8 mouse cellular contexts compared by ENCODE assay signal in the genomic region with DNA sequence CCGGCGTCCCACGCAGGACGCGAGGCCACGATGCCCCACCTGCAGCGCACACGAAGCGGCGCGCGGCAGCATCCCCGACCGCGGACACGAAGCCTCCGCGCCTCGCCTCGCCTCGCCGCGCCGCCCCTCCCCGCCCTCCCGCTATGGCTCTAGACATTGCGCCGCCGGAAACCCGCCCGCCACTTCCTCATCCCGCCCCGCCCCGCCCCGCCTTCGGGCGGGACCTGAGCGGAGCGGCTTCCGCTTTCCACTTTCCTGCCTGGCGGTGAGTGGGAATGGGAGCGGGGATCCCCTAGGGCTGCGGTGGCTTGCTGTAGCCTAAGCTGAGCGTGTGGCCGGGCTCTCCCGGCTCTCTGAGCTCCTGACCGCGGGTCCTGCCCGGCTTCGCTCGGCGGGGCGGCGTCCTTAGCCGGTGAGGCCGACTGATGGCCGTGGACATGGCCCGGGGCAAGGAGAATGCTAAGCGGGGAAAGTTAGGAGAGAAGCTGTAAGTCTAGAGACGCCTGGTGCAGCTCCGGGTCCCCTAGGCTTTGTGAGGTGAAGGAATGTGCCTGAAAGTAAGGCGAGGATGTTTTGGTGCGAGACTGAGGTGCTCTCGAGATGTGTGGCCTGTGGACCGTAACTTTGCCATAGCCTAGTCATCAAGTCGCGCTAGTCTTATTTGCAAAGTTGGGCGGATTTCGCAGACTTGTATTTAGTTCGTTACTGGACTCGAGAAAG. TPM values are rescaled to one million over a fixed set of nuclear protein-coding genes. Genes with fewer than 3 reads are reported as not detected.
DNase-seq lines count a peak whose midpoint lies in the region; ATAC-seq lines count a peak whose summit lies in the region.

Gene Smim15, plus strand, starts transcription at position 225 of the 720 bp plus-strand sequence.

- H3K4me3 ChIP-seq in hindbrain, embryonic 15.5 days, result peak within 1 kb of the TSS; percentile 100

- peak within 1 kb of the TSS; percentile 96 for H3K9ac ChIP-seq in hindbrain, embryonic 15.5 days

- peak; percentile 98 for ATAC-seq in hindbrain, embryonic 15.5 days (ENCODE audit: low FRiP score, low read depth)

- WGBS in hindbrain, embryonic 15.5 days, result under 1% methylated on average over 71 of the region's 71 CpGs

- H3K36me3 ChIP-seq in hindbrain, embryonic 15.5 days, result no peaks in the 10 kb centered on the region; the same call in 1 of the 2 replicates

- H3K4me2 ChIP-seq in hindbrain, embryonic 15.5 days, result peak within 1 kb of the TSS; percentile 71

- peak within 1 kb of the TSS; percentile 93 for H3K27ac ChIP-seq in hindbrain, embryonic 15.5 days (replicated peaks)

- H3K9me3 ChIP-seq in hindbrain, embryonic 15.5 days, result no peaks in the 10 kb centered on the region

- peak; percentile 97 for DNase-seq in ZHBTc4 (ENCODE audit: low read depth, low spot score)
- peak; percentile 70 to 88 for DNase-seq in cerebellum, postnatal 4 days (ENCODE audit: low spot score in 2 of 2)
- peak; percentile 85 for DNase-seq in gastrocnemius, adult 18-20 months (ENCODE audit: low spot score)
- peak; percentile 76 for DNase-seq in left cerebral cortex, adult 11 months (ENCODE audit: low spot score)
- peak; percentile 94 for DNase-seq in lung, postnatal 36 days
- DNase-seq in retina, embryonic 14.5 days (ENCODE audit: low spot score), result peak; percentile 94
- DNase-seq in thymus, postnatal 4 days, result peak; percentile 92

- H3K27me3 ChIP-seq in hindbrain, embryonic 15.5 days, result no peaks in the 10 kb centered on the region

- peaks cover 39% of the 10 kb centered on the region for H3K4me1 ChIP-seq in hindbrain, embryonic 15.5 days (replicated peaks)

RNA-seq across cellular contexts. Expression of gene Smim15, which starts in this region (rescaled TPM):
- 10 to 100 TPM; 15.1 to 18.7 TPM for total RNA-seq in gastrocnemius, adult 18-20 months (2021)
- polyA plus RNA-seq in hindbrain, embryonic 15.5 days (2015; fragmentation: Nextera tagmentation; extraction: Ambion mirVana), result 36.7 and 37.2 TPM in 2 replicates

Comparison
In these comparisons a context has a peak if more than half of its experiments do, and no peak if none do; other contexts are left out.
1. Peak in every context shown above with its lines: DNase-seq, ATAC-seq, H3K4me3 ChIP-seq and H3K27ac ChIP-seq.